Mouse (Mus musculus): Measurements from ENCODE around the gene Nos1ap. TPM values are rescaled to one million over a fixed set of nuclear protein-coding genes. Genes with fewer than 3 reads are reported as not detected.

The Nos1ap gene
- polyA plus RNA-seq, 1 experiment from 2014 or later, result 14.8 TPM

DNA sequence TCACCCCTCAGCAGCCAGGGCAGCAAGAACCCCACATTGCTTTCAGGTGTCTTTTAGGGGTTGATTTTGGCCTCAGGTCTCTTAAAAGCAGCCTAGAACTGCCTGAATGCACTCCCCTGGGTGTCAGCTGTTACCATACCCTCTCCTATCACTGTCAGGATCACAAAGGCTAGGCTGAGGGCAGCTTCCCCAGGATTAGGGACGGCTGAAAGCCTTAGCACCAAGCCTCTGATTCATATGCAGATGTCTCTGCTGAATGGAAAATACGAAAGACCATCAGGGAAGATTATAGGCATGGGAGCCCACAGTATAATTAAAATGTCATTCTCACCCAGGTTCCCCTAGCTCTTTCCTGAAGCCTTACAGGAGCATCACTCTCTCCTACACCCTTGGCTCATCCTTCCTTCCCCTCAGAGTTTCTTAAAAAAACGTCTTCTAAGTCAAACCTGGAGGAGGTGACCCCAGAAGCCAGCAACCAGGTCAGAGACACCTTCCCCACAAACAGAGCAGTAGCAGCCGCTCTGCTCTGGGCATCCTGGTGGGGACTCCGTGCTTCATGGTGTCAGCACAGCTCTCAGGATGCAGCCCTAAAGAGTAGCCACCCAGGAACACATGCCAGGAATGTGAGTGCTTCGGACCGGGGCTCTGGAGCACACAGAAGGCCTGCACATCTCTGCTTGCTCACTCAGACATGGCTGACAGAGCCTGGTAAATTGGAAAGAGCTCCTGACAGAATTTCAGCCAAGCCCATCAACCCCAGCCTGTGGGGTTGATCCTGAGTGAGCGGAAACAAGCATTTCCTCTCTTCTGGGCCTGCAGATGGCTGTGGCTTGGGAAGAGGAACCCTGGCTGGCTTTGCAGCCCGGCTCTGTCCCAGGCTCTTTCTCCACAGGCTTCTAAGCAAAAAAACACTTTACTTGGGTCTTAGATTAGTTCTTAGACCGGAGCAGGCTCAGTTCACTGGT lies 111.7 kb downstream of the Nos1ap start:
- H3K9ac ChIP-seq (ENCODE audit: low read depth, low read length), result no peak overlapping the region
- H3K4me1 ChIP-seq (ENCODE audit: control insufficient read depth, insufficient read depth, low read depth, low read length), result peaks cover 12% of the 10 kb centered on the region
- no peak overlapping the region for H3K4me2 ChIP-seq (ENCODE audit: low read length)
- no peaks in the 10 kb centered on the region for H3K9me3 ChIP-seq (ENCODE audit: control insufficient read depth, low read length)
- ATAC-seq, result peak; percentile 46
- H3K4me3 ChIP-seq (ENCODE audit: low read length), result no peak overlapping the region
- WGBS, result 20% methylated on average over 10 of the region's 10 CpGs
- no peaks in the 10 kb centered on the region for H3K27me3 ChIP-seq (replicated peaks; ENCODE audit: control insufficient read depth, insufficient read depth, low read length)
- no peak overlapping the region; the same call in none of the 2 replicates for H3K27ac ChIP-seq (ENCODE audit: low read depth, low read length)
- no peaks in the 10 kb centered on the region for H3K36me3 ChIP-seq (ENCODE audit: control insufficient read depth, insufficient read depth, low read length)

DNA sequence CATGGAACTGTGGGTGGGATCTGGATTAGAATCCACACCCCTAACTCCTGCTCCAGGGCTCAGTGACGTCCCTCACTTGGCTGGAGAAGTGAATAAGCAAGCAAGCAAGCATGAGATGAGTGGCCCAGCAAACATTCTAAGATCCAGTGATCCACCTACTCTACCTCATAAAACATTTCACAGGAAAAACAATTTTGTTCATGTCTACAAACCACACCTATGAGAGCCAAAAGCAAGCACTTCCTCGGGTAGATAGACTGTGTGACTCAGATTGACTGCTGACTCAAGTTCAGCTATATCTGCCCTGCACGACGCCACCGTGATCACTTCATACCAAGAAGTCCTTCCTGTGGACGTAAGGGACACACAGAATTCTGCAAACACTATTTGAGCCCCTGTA lies 116.2 kb downstream of the Nos1ap start:
- 87% methylated on average over 6 of the region's 6 CpGs for WGBS

DNA sequence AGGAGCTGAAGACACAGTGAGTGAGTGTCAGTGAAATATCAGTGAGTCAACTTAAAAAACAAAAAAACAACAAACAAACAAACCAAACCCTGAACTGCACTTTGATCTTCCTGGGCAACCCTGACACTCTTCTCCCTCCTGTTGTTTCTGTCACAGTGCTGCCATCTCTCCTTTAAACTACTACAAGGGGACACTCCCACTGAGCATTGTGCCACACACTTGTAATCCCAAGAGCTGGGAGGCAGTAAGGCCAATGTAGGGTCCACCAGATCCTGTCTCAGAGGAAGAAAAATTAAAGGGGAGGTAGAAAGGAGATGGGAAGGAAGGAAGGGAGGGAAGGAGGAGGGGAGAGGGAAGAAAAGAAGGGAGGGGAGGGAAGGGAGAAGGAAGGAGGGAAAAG lies 116.8 kb downstream of the Nos1ap start:
- ATAC-seq, result no peak
- Histone ChIP-seq H3K9me3 (ENCODE audit: control insufficient read depth, low read length) (no peaks in the 10 kb centered on the region), H3K4me3 (ENCODE audit: low read length) (no peak overlapping the region), H3K36me3 (ENCODE audit: control insufficient read depth, insufficient read depth, low read length) (no peaks in the 10 kb centered on the region), H3K27ac (ENCODE audit: low read depth, low read length) (no peak overlapping the region), H3K4me1 (ENCODE audit: control insufficient read depth, insufficient read depth, low read depth, low read length) (peaks cover 4% of the 10 kb centered on the region), H3K9ac (ENCODE audit: low read depth, low read length) (no peak overlapping the region), H3K27me3 (replicated peaks; ENCODE audit: control insufficient read depth, insufficient read depth, low read length) (no peaks in the 10 kb centered on the region), H3K4me2 (ENCODE audit: low read length) (no peak overlapping the region)

More for the DNA sequence above, 116.2 kb downstream of the Nos1ap start:
- H3K27ac ChIP-seq (ENCODE audit: low read depth, low read length), result no peak overlapping the region
- ATAC-seq, result no peak
- peaks cover 8% of the 10 kb centered on the region for H3K4me1 ChIP-seq (ENCODE audit: control insufficient read depth, insufficient read depth, low read depth, low read length)
- no peak overlapping the region for H3K9ac ChIP-seq (ENCODE audit: low read depth, low read length)
- no peak overlapping the region for H3K4me3 ChIP-seq (ENCODE audit: low read length)
- no peak overlapping the region for H3K4me2 ChIP-seq (ENCODE audit: low read length)
- no peaks in the 10 kb centered on the region for H3K27me3 ChIP-seq (replicated peaks; ENCODE audit: control insufficient read depth, insufficient read depth, low read length)
- H3K9me3 ChIP-seq (ENCODE audit: control insufficient read depth, low read length), result no peaks in the 10 kb centered on the region
- no peaks in the 10 kb centered on the region for H3K36me3 ChIP-seq (ENCODE audit: control insufficient read depth, insufficient read depth, low read length)

DNA sequence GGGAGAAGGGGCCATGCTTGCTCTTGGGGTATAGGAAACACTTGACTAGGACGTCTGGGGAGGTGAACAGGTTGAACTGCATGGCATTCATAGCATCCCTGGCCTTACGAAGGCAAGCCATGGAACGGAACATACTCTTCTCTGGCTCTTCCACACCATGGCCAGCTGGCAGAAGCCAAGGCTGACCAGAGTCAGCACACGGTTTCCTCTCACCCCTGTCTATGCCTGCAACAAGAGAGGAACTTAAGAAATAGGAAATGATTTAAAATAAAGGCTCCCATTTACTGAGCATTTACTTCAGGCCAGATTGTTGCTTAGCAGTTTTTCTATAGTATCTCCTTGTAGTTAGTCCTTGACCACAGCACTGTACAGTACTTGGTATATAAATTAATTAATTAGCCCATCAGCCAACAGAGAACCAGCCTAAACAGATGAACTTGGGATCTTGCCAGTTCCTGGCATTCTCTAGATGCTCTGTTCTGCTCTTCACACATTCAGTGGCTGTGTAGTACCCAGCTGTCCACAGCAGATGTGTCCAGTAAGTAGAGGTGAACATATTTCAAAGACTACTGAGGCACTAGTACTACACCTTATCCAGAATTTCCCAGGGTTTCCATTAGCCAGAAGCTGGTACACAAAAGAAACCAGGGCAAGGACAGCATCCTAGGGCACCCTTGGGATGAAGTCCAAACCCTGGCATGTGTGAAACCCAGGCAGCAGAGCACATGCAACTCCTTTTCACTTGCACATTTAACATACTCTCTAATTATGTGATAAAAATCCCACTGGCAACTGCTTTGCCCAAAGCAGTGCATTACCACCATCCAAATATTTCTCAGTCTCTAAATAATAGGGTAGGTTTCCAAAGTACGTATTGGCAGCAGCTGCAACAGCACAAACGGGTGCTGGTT lies 123.3 kb downstream of the Nos1ap start:
- Histone ChIP-seq H3K9ac (ENCODE audit: low read depth, low read length) (no peak overlapping the region), H3K36me3 (ENCODE audit: control insufficient read depth, insufficient read depth, low read length) (no peaks in the 10 kb centered on the region), H3K4me3 (ENCODE audit: low read length) (no peak overlapping the region), H3K9me3 (ENCODE audit: control insufficient read depth, low read length) (no peaks in the 10 kb centered on the region), H3K27ac (ENCODE audit: low read depth, low read length) (no peak overlapping the region), H3K4me2 (ENCODE audit: low read length) (no peak overlapping the region), H3K4me1 (ENCODE audit: control insufficient read depth, insufficient read depth, low read depth, low read length) (no peaks in the 10 kb centered on the region), H3K27me3 (replicated peaks; ENCODE audit: control insufficient read depth, insufficient read depth, low read length) (no peaks in the 10 kb centered on the region)
- WGBS, result 70% methylated on average over 6 of the region's 6 CpGs
- peak; percentile 72 for ATAC-seq

DNA sequence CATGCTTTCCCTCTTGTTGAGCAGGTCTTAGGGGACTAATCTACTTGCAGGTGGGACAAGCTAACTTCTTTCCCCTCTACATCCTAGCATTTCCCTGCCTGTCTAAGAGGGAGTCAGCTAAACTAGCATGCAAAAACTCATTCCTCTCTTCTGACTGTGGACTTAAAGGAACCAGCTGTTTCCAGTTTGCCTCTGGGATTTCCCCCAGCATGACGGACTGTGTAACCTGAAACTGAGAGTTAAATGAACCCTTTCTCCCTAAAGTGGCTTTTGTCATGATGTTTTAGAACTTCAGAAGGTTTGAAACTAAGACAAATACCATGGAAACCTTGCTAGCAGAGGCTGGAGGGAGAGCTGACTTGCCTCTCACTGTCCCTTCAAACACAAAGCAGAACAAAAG lies 127.5 kb downstream of the Nos1ap start:
- H3K4me2 ChIP-seq (ENCODE audit: low read length), result no peak overlapping the region
- peaks cover 3% of the 10 kb centered on the region; the same call in 1 of the 2 replicates for H3K4me1 ChIP-seq (ENCODE audit: control insufficient read depth, insufficient read depth, low read depth, low read length)
- H3K4me3 ChIP-seq (ENCODE audit: low read length), result no peak overlapping the region
- no peaks in the 10 kb centered on the region for H3K36me3 ChIP-seq (ENCODE audit: control insufficient read depth, insufficient read depth, low read length)
- no peak overlapping the region for H3K27ac ChIP-seq (ENCODE audit: low read depth, low read length)
- H3K9ac ChIP-seq (ENCODE audit: low read depth, low read length), result no peak overlapping the region
- no peaks in the 10 kb centered on the region for H3K9me3 ChIP-seq (ENCODE audit: control insufficient read depth, low read length)
- no peaks in the 10 kb centered on the region for H3K27me3 ChIP-seq (replicated peaks; ENCODE audit: control insufficient read depth, insufficient read depth, low read length)
- no peak for ATAC-seq
- 70% methylated on average over 1 of the region's 1 CpGs for WGBS

DNA sequence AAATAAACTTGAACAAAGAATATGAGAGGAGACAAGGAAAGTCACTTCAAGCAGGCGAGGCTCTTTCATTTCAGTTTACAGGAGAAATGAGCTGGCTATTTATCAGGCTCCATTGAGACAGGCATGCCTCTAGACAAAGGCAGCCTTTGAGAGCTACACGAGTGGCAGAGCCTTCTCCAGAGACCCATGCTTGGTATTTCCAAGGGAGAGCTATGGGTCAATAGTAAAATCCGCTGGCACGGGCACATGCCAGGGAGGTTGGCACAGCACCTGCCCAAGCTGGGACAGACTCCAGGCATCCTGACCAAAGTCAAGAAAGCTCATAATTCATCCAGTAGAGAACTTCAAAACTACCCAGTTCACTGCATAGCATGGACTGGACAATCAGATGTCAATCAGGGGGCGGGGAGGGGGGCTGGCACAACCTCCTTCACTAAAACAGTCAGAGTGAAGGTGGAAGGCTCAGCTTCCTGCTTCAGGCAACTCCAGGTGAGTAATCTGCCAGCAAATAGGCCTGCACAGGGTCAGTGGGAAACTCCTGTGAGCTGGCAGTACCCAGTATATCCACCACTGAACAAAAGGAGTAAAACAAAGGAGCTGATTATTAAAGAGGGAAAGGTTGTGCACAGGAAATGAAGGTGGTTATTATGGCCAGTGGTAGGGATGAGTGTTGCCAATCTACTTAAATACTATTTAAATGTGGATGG lies 129.6 kb downstream of the Nos1ap start:
- H3K4me1 ChIP-seq (ENCODE audit: control insufficient read depth, insufficient read depth, low read depth, low read length), result peaks cover 5% of the 10 kb centered on the region
- 43% methylated on average over 5 of the region's 5 CpGs for WGBS
- H3K9me3 ChIP-seq (ENCODE audit: control insufficient read depth, low read length), result no peaks in the 10 kb centered on the region
- no peak overlapping the region for H3K9ac ChIP-seq (ENCODE audit: low read depth, low read length)
- no peak overlapping the region for H3K4me3 ChIP-seq (ENCODE audit: low read length)
- H3K4me2 ChIP-seq (ENCODE audit: low read length), result no peak overlapping the region
- no peaks in the 10 kb centered on the region for H3K36me3 ChIP-seq (ENCODE audit: control insufficient read depth, insufficient read depth, low read length)
- H3K27ac ChIP-seq (ENCODE audit: low read depth, low read length), result no peak overlapping the region
- peak; percentile 87 for ATAC-seq
- H3K27me3 ChIP-seq (replicated peaks; ENCODE audit: control insufficient read depth, insufficient read depth, low read length), result no peaks in the 10 kb centered on the region

DNA sequence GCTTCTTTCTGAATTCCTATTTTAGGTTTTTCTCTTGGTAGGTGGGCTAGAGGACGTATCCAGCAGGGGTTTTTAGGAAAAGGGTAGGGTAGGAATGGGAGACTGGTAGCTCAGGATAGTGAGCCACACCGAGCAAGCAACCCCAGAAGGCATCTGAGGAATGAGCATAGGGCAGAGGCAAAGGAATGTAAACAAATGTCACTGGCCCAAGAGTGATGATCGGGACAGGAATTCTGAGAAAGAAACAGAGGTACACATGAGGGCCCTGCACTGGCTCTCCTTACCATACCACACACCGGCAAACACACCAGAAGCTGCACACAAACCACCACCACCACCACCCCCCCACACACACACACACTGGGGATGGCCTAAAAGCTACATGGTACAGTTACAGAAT lies 132.0 kb downstream of the Nos1ap start:
- no peak for ATAC-seq
- Histone ChIP-seq H3K27me3 (replicated peaks; ENCODE audit: control insufficient read depth, insufficient read depth, low read length) (no peaks in the 10 kb centered on the region), H3K4me1 (ENCODE audit: control insufficient read depth, insufficient read depth, low read depth, low read length) (peaks cover 5% of the 10 kb centered on the region), H3K4me2 (ENCODE audit: low read length) (no peak overlapping the region), H3K4me3 (ENCODE audit: low read length) (no peak overlapping the region), H3K27ac (ENCODE audit: low read depth, low read length) (no peak overlapping the region), H3K36me3 (ENCODE audit: control insufficient read depth, insufficient read depth, low read length) (no peaks in the 10 kb centered on the region), H3K9me3 (ENCODE audit: control insufficient read depth, low read length) (no peaks in the 10 kb centered on the region), H3K9ac (ENCODE audit: low read depth, low read length) (no peak overlapping the region)
- WGBS, result 78% methylated on average over 4 of the region's 4 CpGs

DNA sequence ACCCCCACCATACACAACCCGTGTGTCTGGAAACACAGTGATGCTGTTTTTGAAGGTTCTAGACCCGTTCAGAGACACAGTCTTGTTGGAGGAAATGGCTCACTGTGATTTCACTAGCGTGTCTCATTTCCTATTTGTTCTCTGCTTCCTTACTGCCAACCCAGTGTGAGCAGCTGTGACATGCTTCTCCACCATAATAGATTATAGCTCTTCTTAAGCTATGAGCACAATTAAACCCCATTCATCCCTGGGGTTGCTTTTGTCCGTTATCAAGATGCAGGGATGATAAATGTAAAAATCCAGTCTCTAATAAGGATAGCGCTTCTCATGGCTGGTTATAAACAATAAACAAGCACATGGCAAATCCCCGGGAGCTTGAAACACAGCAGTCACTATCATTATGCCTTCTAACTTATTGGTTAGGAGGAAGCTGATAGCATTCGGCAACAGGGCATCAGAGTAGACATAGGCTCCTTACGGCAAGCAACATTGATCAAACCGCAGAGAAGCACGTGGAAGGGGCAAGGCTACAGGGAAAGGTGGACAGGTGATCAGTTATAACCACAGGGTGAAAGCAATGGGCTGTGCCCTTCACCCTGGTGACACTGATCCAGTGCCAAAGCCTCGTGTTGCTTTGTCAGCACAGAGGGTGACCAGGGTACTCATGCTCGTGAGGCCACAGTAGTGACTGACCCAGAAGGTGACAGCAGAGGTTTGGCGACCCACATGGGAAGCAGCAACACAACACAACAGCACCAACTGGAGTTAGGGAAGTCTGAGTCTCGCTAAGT lies 133.6 kb downstream of the Nos1ap start:
- Histone ChIP-seq H3K4me2 (ENCODE audit: low read length) (no peak overlapping the region), H3K27ac (ENCODE audit: low read depth, low read length) (no peak overlapping the region), H3K4me3 (ENCODE audit: low read length) (no peak overlapping the region), H3K36me3 (ENCODE audit: control insufficient read depth, insufficient read depth, low read length) (no peaks in the 10 kb centered on the region), H3K27me3 (replicated peaks; ENCODE audit: control insufficient read depth, insufficient read depth, low read length) (no peaks in the 10 kb centered on the region), H3K4me1 (ENCODE audit: control insufficient read depth, insufficient read depth, low read depth, low read length) (peaks cover 5% of the 10 kb centered on the region), H3K9me3 (ENCODE audit: control insufficient read depth, low read length) (no peaks in the 10 kb centered on the region), H3K9ac (ENCODE audit: low read depth, low read length) (no peak overlapping the region)
- peak; percentile 41 for ATAC-seq
- 67% methylated on average over 14 of the region's 14 CpGs for WGBS
